Comparison of ENCODE assay signal across 12 mouse cellular contexts in genomic region chr6:91700823-91701621, GRCm38 (mm10). TPM values are rescaled to one million over a fixed set of nuclear protein-coding genes. Genes with fewer than 3 reads are reported as not detected.
DNase-seq lines count a peak whose midpoint lies in the region; ATAC-seq and TF ChIP-seq lines count a peak whose summit lies in the region.
"Had no signal": no experiment of that assay in that cellular context is flagged by ENCODE, and none has a peak within 500 bp of the region (broad histone marks: within the 10 kb centered on the region; RNA-seq: fewer than 3 reads in every experiment).

No protein-coding gene starts in this region.

- DNase-seq in lung, adult 2 months: no peak
- DNase-seq in kidney, adult 18-20 months: peak; percentile 73
- no peak for DNase-seq in forebrain, embryonic 10.5 days (ENCODE audit: extremely low spot score, low spot score)
- no peak for DNase-seq in thymus, postnatal 0 days (ENCODE audit: low spot score)
- DNase-seq: heart, postnatal 4 days; right cerebral cortex, adult 18-20 months had no signal

- 0 out of 2 replicates have a peak overlapping the region, but pooled peaks have one; percentile 26 for H3K27ac ChIP-seq in lung, embryonic 16.5 days (ENCODE audit: low read length)
- H3K27ac ChIP-seq in liver, embryonic 12.5 days: 0 out of 2 replicates have a peak overlapping the region, but pooled peaks have one; percentile 22
- H3K27ac ChIP-seq in forebrain, embryonic 10.5 days: no peak overlapping the region
- H3K27ac ChIP-seq: midbrain, embryonic 15.5 days had no signal

- H3K9ac ChIP-seq in lung, embryonic 16.5 days (ENCODE audit: low read length): no peak overlapping the region
- no peak overlapping the region for H3K9ac ChIP-seq in liver, embryonic 12.5 days
- H3K9ac ChIP-seq: midbrain, embryonic 15.5 days had no signal

- ATAC-seq in lung, embryonic 16.5 days (ENCODE audit: low read depth): peak; percentile 12; the same call in 1 of the 2 replicates
- peak; percentile 44 for ATAC-seq in liver, embryonic 12.5 days
- ATAC-seq in erythroblast, adult 5-6 weeks (replicated peaks; ENCODE audit: low FRiP score, poor library complexity, severe bottlenecking): no peak
- ATAC-seq: activated CD4-positive, CD25-positive, alpha-beta regulatory T cell, adult 4 months; midbrain, embryonic 15.5 days had no signal

- H3K27me3 ChIP-seq in lung, embryonic 16.5 days (ENCODE audit: control insufficient read depth, insufficient read depth, low read depth, low read length): no peaks in the 10 kb centered on the region
- H3K27me3 ChIP-seq in liver, embryonic 12.5 days (replicated peaks): no peaks in the 10 kb centered on the region
- no peaks in the 10 kb centered on the region for H3K27me3 ChIP-seq in forebrain, embryonic 10.5 days (ENCODE audit: poor library complexity, severe bottlenecking)
- H3K27me3 ChIP-seq: CH12.LX; midbrain, embryonic 15.5 days had no signal

- no peak overlapping the region for H3K4me2 ChIP-seq in lung, embryonic 16.5 days (ENCODE audit: low read depth, low read length)
- no peak overlapping the region for H3K4me2 ChIP-seq in liver, embryonic 12.5 days
- H3K4me2 ChIP-seq: midbrain, embryonic 15.5 days had no signal

- peaks cover 18% of the 10 kb centered on the region for H3K4me1 ChIP-seq in lung, embryonic 16.5 days (replicated peaks; ENCODE audit: control insufficient read depth, insufficient read depth, low read length)
- peaks cover 7% of the 10 kb centered on the region for H3K4me1 ChIP-seq in lung, adult 2 months (ENCODE audit: control insufficient read depth, insufficient read depth, low read length)
- peaks cover 48% of the 10 kb centered on the region for H3K4me1 ChIP-seq in liver, embryonic 12.5 days
- H3K4me1 ChIP-seq in forebrain, embryonic 10.5 days: peaks cover 18% of the 10 kb centered on the region

- no peak for TF ChIP-seq POLR2A in lung, adult 2 months (IDR thresholded peaks at IDR 0.05; ENCODE audit: borderline replicate concordance, extremely low read depth, low read depth, low read length)

- peaks cover 8% of the 10 kb centered on the region; the same call in 1 of the 2 replicates for H3K36me3 ChIP-seq in lung, embryonic 16.5 days (ENCODE audit: control insufficient read depth, insufficient read depth, low read length)
- H3K36me3 ChIP-seq in liver, embryonic 12.5 days: peaks cover 46% of the 10 kb centered on the region
- H3K36me3 ChIP-seq in forebrain, embryonic 10.5 days (replicated peaks): peaks cover 73% of the 10 kb centered on the region

- H3K4me3 ChIP-seq in lung, embryonic 16.5 days (ENCODE audit: low read length): no peak overlapping the region
- H3K4me3 ChIP-seq in lung, adult 2 months (replicated peaks; ENCODE audit: extremely low read depth, low read depth, low read length): no peak overlapping the region
- H3K4me3 ChIP-seq in liver, embryonic 12.5 days: no peak overlapping the region
- H3K4me3 ChIP-seq in forebrain, embryonic 10.5 days: no peak overlapping the region
- H3K4me3 ChIP-seq: midbrain, embryonic 15.5 days had no signal

- no peak for TF ChIP-seq CTCF in lung, adult 2 months (IDR thresholded peaks at IDR 0.05; ENCODE audit: insufficient read depth, low read length)

- no peaks in the 10 kb centered on the region for H3K9me3 ChIP-seq in lung, embryonic 16.5 days (ENCODE audit: control insufficient read depth, low read length)
- no peaks in the 10 kb centered on the region for H3K9me3 ChIP-seq in liver, embryonic 12.5 days (replicated peaks)
- no peaks in the 10 kb centered on the region for H3K9me3 ChIP-seq in forebrain, embryonic 10.5 days
- H3K9me3 ChIP-seq: midbrain, embryonic 15.5 days had no signal

- WGBS in lung, embryonic 16.5 days: 71% methylated on average over 11 of the region's 11 CpGs
- 70% methylated on average over 11 of the region's 11 CpGs for WGBS in lung, adult 2 months
- 71% methylated on average over 11 of the region's 11 CpGs for WGBS in liver, embryonic 12.5 days (ENCODE audit: insufficient replicate concordance)
- 87% methylated on average over 11 of the region's 11 CpGs for WGBS in forebrain, embryonic 10.5 days

RNA-seq across cellular contexts. Expression of gene Slc6a6, which starts 17.2 kb away (rescaled TPM):
- polyA plus RNA-seq in lung, embryonic 16.5 days (2015; fragmentation: Nextera tagmentation; extraction: Ambion mirVana): 47.1 and 51.7 TPM in 2 replicates
- 178 and 228 TPM in 2 replicates for polyA plus RNA-seq in lung, adult 2 months (2012; rRNA removed)
- 22.1 and 24.9 TPM in 2 replicates for polyA plus RNA-seq in liver, embryonic 12.5 days (2016; fragmentation: Nextera tagmentation; extraction: Ambion mirVana)
- polyA plus RNA-seq in forebrain, embryonic 10.5 days (2016; fragmentation: Nextera tagmentation; extraction: Ambion mirVana): 42.4 and 47.0 TPM in 2 replicates
- 12.1 and 15.0 TPM in 2 replicates for total RNA-seq in erythroblast, adult 5-6 weeks (2015; ENCODE audit: low replicate concordance)
- 7.1 and 11.6 TPM in 2 replicates for total RNA-seq in erythroblast, adult 5-6 weeks (2017; ENCODE audit: low replicate concordance)
- polyA plus RNA-seq in thymus, postnatal 0 days (2015; fragmentation: Nextera tagmentation; extraction: Ambion mirVana): 43.0 and 63.3 TPM in 2 replicates
